Mouse (Mus musculus) G1E (cell line): ENCODE measurements at regions not wholly inside any gene's neighbourhood (a gene's known extent, or its start where the extent isn't known, plus 50 kb on each side); places are given as distances from the start of the nearest gene placed in this dataset.

Experiments used
- CTCF ChIP-seq: IDR thresholded peaks from 2 replicates; pipeline ENCODE4 v1.5.1; 2012; ENCODE audit warnings: low read depth, low read length, inconsistent platforms, mixed read lengths
- GATA1 ChIP-seq: IDR thresholded peaks from 2 replicates; pipeline ENCODE4 v1.6.1; 2012; ENCODE audit warnings: borderline replicate concordance, low read length, inconsistent platforms, mixed read lengths
- GATA2 ChIP-seq: IDR thresholded peaks from 2 replicates; pipeline ENCODE4 v1.6.1; 2012; ENCODE audit warnings: low read depth, low read length, inconsistent platforms, borderline replicate concordance
- POLR2AphosphoS5 ChIP-seq: IDR thresholded peaks from 2 replicates; pipeline ENCODE4 v1.6.1; 2012; ENCODE audit warnings: low read depth, low read length, inconsistent platforms; ENCODE audit not compliant: insufficient replicate concordance
- TAL1 ChIP-seq: conservative IDR thresholded peaks from 2 replicates; pipeline ENCODE4 v1.6.1; 2012; ENCODE audit warnings: low read depth, low read length, inconsistent platforms, mixed read lengths

GRCm38 (mm10) chr7:74788696-74789095 is 234.1 kb upstream of the Slco3a1 start:
- TF ChIP-seq CTCF (no peak), GATA1 (no peak), GATA2 (no peak), TAL1 (no peak), POLR2AphosphoS5 (no peak)
